Mouse (Mus musculus) CH12.LX (cell line): ENCODE measurements around the gene Adgrl1. TPM values are rescaled to one million over a fixed set of nuclear protein-coding genes. Genes with fewer than 3 reads are reported as not detected.

Experiments used
- DNase-seq: peaks from one replicate; pipeline ENCODE4 v3.0.0-alpha.2; 2013; ENCODE audit errors: extremely low read depth
- H3K27ac ChIP-seq: 2 replicates; pipeline ENCODE4 v1.5.1; 2012; ENCODE audit warnings: low read depth, mild to moderate bottlenecking, control low read depth, moderate library complexity; ENCODE audit not compliant: insufficient read depth
- H3K27me3 ChIP-seq: replicated peaks from 2 replicates; pipeline ENCODE3; 2012; ENCODE audit warnings: inconsistent platforms
- H3K36me3 ChIP-seq, 2 experiments: replicated peaks in 1 of 2; 2 replicates each; pipeline versions ENCODE3 to v1.6.1; 2012; ENCODE audit warnings: inconsistent platforms in 1 of 2, low read length in 1 of 2, mild to moderate bottlenecking in 1 of 2, mixed read lengths in 1 of 2, moderate library complexity in 1 of 2; ENCODE audit not compliant: control insufficient read depth in 1 of 2, insufficient read depth in 1 of 2
- H3K4me1 ChIP-seq, 2 experiments: 2 replicates each; pipeline ENCODE4 v1.6.1; 2012; ENCODE audit warnings: inconsistent platforms in 1 of 2, moderate library complexity in 1 of 2; ENCODE audit not compliant: insufficient read depth in 2 of 2, control insufficient read depth in 1 of 2
- H3K4me2 ChIP-seq: 2 replicates; pipeline ENCODE4 v1.6.1; 2012; ENCODE audit warnings: low read depth, mild to moderate bottlenecking, control low read depth; ENCODE audit not compliant: poor library complexity, insufficient read depth, severe bottlenecking
- H3K4me3 ChIP-seq, 3 experiments: fragments of 150-350 bp in 1 of 3; sonication (generic) in 1 of 3; replicated peaks in 1 of 3; 2 replicates each; pipeline versions ENCODE3 to v1.5.1; 2011 to 2012; ENCODE audit warnings: low read depth in 2 of 3, low read length in 2 of 3, mild to moderate bottlenecking in 2 of 3, moderate library complexity in 2 of 3, control low read depth in 1 of 3, improper control_type of control experiment in 1 of 3, inconsistent platforms in 1 of 3, mixed read lengths in 1 of 3; ENCODE audit not compliant: poor library complexity in 1 of 3
- H3K79me2 ChIP-seq: replicated peaks from 2 replicates; pipeline ENCODE4 v1.6.1; 2012; ENCODE audit warnings: mild to moderate bottlenecking, moderate library complexity; ENCODE audit not compliant: control insufficient read depth, poor library complexity, insufficient read depth, severe bottlenecking; ENCODE audit errors: extremely low read depth
- H3K9ac ChIP-seq: 2 replicates; pipeline ENCODE4 v1.6.1; 2012; ENCODE audit warnings: low read depth, mild to moderate bottlenecking, control low read depth, moderate library complexity; ENCODE audit not compliant: insufficient read depth
- H3K9me3 ChIP-seq: replicated peaks from 2 replicates; pipeline ENCODE3; 2012; ENCODE audit warnings: low read length, inconsistent platforms, mixed read lengths
- CTCF ChIP-seq, 2 experiments: IDR thresholded peaks in 1 of 2; conservative IDR thresholded peaks in 1 of 2; 2 replicates each; pipeline ENCODE4 v1.5.1; 2011 to 2012; ENCODE audit warnings: low read depth in 2 of 2, low read length in 2 of 2, improper control_type of control experiment in 1 of 2, inconsistent platforms in 1 of 2, mild to moderate bottlenecking in 1 of 2, moderate library complexity in 1 of 2
- EP300 ChIP-seq: IDR thresholded peaks from 2 replicates; pipeline ENCODE4 v1.6.1; 2011; ENCODE audit warnings: low read length, improper control_type of control experiment
- ETS1 ChIP-seq: conservative IDR thresholded peaks from 2 replicates; pipeline ENCODE4 v1.6.1; 2012; ENCODE audit warnings: low read depth, mild to moderate bottlenecking, inconsistent platforms, low read length, improper control_type of control experiment, moderate library complexity
- KAT2A ChIP-seq: IDR thresholded peaks from 2 replicates; pipeline ENCODE4 v1.6.1; 2012; ENCODE audit warnings: low read length, improper control_type of control experiment, inconsistent platforms; ENCODE audit not compliant: insufficient replicate concordance
- MEF2A ChIP-seq: IDR thresholded peaks from 2 replicates; pipeline ENCODE4 v1.6.1; 2014; ENCODE audit warnings: low read depth, mild to moderate bottlenecking, inconsistent platforms, low read length, improper control_type of control experiment, borderline replicate concordance
- MXI1 ChIP-seq: IDR thresholded peaks from 2 replicates; pipeline ENCODE4 v1.6.1; 2011; ENCODE audit warnings: mild to moderate bottlenecking, low read depth, low read length, improper control_type of control experiment
- NELFE ChIP-seq: IDR thresholded peaks from 2 replicates; pipeline ENCODE4 v1.6.1; 2011; ENCODE audit warnings: low read depth, low read length, improper control_type of control experiment
- POLR2A ChIP-seq: IDR thresholded peaks from 2 replicates; pipeline ENCODE4 v1.6.1; 2011; ENCODE audit warnings: low read depth, mild to moderate bottlenecking, improper control_type of control experiment, low read length
- RCOR1 ChIP-seq: conservative IDR thresholded peaks from 2 replicates; pipeline ENCODE4 v1.6.1; 2012; ENCODE audit warnings: low read depth, mild to moderate bottlenecking, inconsistent platforms, low read length, improper control_type of control experiment
- TCF12 ChIP-seq: IDR thresholded peaks from 2 replicates; pipeline ENCODE4 v1.6.1; 2014; ENCODE audit warnings: low read depth, mild to moderate bottlenecking, inconsistent platforms, low read length, improper control_type of control experiment
- UBTF ChIP-seq: IDR thresholded peaks from 2 replicates; pipeline ENCODE4 v1.6.1; 2012; ENCODE audit warnings: low read depth, mild to moderate bottlenecking, inconsistent platforms, low read length, improper control_type of control experiment, moderate library complexity
- dilution Hi-C: fragments of 300-500 bp; cut with MboI; formaldehyde crosslinking; loops from 2 replicates; pipeline ENCODE4 v1.14.3; 2020; ENCODE audit warnings: low sequenced_read_pairs; ENCODE audit not compliant: extremely low pct_unique_long_range_greater_than_20kb, extremely low pct_ligation_motif_present
- in situ Hi-C: fragments of 300-500 bp; cut with MboI; formaldehyde crosslinking; loops from 3 replicates; pipeline ENCODE4 v1.14.3; 2019; ENCODE audit warnings: low sequenced_read_pairs, low pct_ligation_motif_present, low pct_unique_long_range_greater_than_20kb, mixed read lengths
- polyA plus RNA-seq: library from polyadenylated mRNA; unstranded; fragments of >175 nt; gene quantifications from 2 replicates; pipeline ENCODE4 v1.2.1, GENCODE M21; 2012; ENCODE audit warnings: low read depth; ENCODE audit not compliant: insufficient read length
- total RNA-seq, 2 experiments: library from RNA; depleted of rRNA; stranded (reverse); fragments of 300-350 nt in 1 of 2; fragments of >200 nt in 1 of 2; gene quantifications; 2 replicates each; pipeline ENCODE4 v1.2.3; 2012 to 2014

The Adgrl1 gene
- total and polyA plus RNA-seq, 3 experiments, result 4.4 to 14.8 (median 14.5) TPM

GRCm38 (mm10) chr8:83862439-83863268 is 37.3 kb upstream of the Adgrl1 start:
- Histone ChIP-seq H3K36me3 (no peaks in the 10 kb centered on the region), H3K9ac (no peak overlapping the region), H3K4me1 (no peaks in the 10 kb centered on the region), H3K27ac (no peak overlapping the region), H3K79me2 (no peaks in the 10 kb centered on the region), H3K4me2 (no peak overlapping the region), H3K27me3 (no peaks in the 10 kb centered on the region), H3K4me3 (no peak overlapping the region), H3K9me3 (no peaks in the 10 kb centered on the region)
- TF ChIP-seq MEF2A (no peak), KAT2A (no peak), NELFE (no peak)
- in situ Hi-C loops (no loop called here), dilution Hi-C loops (no loop called here)
- DNase-seq, result no peak

- dilution Hi-C loops (no loop called here), in situ Hi-C loops (no loop called here)
- Histone ChIP-seq H3K4me1 (no peaks in the 10 kb centered on the region), H3K4me2 (no peak overlapping the region), H3K79me2 (no peaks in the 10 kb centered on the region), H3K36me3 (no peaks in the 10 kb centered on the region), H3K9me3 (peaks cover 15% of the 10 kb centered on the region), H3K9ac (no peak overlapping the region), H3K27me3 (peaks cover 9% of the 10 kb centered on the region), H3K4me3 (no peak overlapping the region), H3K27ac (no peak overlapping the region)
- no peak for TF ChIP-seq MXI1
- no peak for DNase-seq
Measured at GRCm38 (mm10) chr8:83874881-83875655, 24.8 kb upstream of the Adgrl1 start.

DNA sequence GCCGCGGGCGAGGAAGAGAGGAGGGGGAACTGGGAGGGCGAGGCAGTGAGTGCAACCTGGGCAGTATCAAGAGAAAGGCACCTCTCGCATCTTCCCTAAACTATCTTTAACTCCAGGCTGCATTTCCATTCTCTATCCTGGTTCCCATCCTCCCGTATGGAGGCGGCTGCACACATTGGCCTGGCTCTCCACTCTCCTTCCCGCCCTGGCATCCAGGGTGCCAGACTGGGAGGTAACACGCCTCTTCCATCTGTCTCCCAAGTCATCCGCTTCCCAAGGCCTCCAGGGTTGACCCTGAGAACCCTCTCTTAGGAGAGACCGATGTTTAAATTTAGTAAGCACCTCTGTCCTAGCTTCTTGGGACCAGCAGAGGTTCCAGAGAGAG is 24.3 kb upstream of the Adgrl1 start:
- no peak for TF ChIP-seq ETS1
- TF ChIP-seq POLR2A, result no peak
- no peak for TF ChIP-seq CTCF (conservative IDR thresholded peaks at IDR 0.05 in 1 of 2, IDR thresholded peaks at IDR 0.05 in 1 of 2; ENCODE audit: low read depth in 2 of 2, low read length in 2 of 2)
- TF ChIP-seq TCF12, result no peak
- no peak for TF ChIP-seq RCOR1
- no peak for TF ChIP-seq UBTF
- no peak for TF ChIP-seq EP300
- H3K27me3 ChIP-seq, result peaks cover 9% of the 10 kb centered on the region
- H3K4me2 ChIP-seq, result no peak overlapping the region
- no peaks in the 10 kb centered on the region for H3K4me1 ChIP-seq
- no peak overlapping the region for H3K4me3 ChIP-seq
- peaks cover 15% of the 10 kb centered on the region for H3K9me3 ChIP-seq
- H3K36me3 ChIP-seq, result no peaks in the 10 kb centered on the region
- dilution Hi-C loops, result no loop called here
- H3K27ac ChIP-seq, result no peak overlapping the region
- in situ Hi-C loops, result no loop called here
- no peaks in the 10 kb centered on the region for H3K79me2 ChIP-seq
- H3K9ac ChIP-seq, result no peak overlapping the region
- no peak for DNase-seq
